Mouse (Mus musculus) kidney, postnatal 14 days (tissue): ENCODE results near the gene Ssty1.
"Not testable (repeated sequence)": the region's sequence is repeated elsewhere in the genome, so short reads cannot be mapped to it uniquely, and the experiment has no call there.

ENCODE experiments used
- DNase-seq: peaks from one replicate; pipeline ENCODE4 v3.0.0; 2022; ENCODE audit warnings: mixed read lengths

The Ssty1 gene

DNA sequence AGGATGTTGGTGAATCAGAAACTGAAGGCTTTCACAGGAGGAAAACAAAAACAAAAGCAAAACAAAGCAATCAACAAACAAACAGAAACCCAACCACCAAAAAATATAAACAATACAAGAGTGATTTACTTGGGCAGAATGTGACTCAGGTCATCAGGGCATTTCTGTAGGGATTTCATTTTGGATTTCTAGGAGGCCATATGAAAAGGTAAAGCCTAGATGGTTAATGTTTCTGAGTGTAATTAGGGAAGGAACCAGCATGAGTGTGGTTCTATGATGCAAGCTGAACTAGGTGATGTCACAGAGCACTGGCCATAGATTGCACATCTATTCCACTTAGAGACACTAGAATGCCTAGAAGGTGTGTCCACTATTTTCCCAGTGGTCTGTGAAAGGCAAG lies at the start of gene Ssty1:
Gene Ssty1, plus strand, starts transcription at position 301 of the 400 bp plus-strand sequence.
- DNase-seq, result not testable (repeated sequence)

DNA sequence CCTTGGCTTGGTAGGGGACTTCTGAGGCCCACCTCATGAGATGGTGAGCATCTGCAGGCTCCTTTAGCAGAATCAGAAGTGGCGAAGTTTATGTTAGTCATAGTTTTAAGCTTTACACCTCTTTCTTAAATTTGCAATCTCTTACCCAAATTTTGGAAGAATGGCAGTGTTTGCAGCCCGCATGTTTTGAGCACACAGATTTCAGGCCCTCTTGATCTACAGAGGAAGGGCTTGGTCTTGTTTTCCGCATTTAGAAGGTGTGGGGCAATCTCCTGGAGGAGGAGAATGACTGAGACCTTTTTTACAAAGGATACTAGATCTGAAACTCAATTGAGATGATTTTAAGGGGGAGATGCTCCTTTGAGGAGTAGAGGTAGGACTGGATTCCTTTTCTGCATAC lies 27.2 kb upstream of the Ssty1 start, which contains the start of gene Gm21764:
Gene Gm21764, minus strand, starts transcription at position 101 of the 400 bp plus-strand sequence.
- DNase-seq, result not testable (repeated sequence)
